Mouse (Mus musculus) C2C12 (cell line): ENCODE measurements at regions not wholly inside any gene's neighbourhood (a gene's known extent, or its start where the extent isn't known, plus 50 kb on each side); places are given as distances from the start of the nearest gene placed in this dataset.

Experiments used
- H3K27me3 ChIP-seq: one replicate; pipeline ENCODE4 v1.6.1; 2011; ENCODE audit not compliant: control insufficient read depth, insufficient read depth, insufficient read length
- H3K36me3 ChIP-seq: one replicate; pipeline ENCODE4 v1.6.1; 2011; ENCODE audit not compliant: control insufficient read depth, insufficient read depth
- H3K4me3 ChIP-seq: one replicate; pipeline ENCODE4 v1.5.1; 2011; ENCODE audit warnings: mild to moderate bottlenecking, control low read depth; ENCODE audit not compliant: poor library complexity, insufficient read depth, severe bottlenecking
- H3K79me2 ChIP-seq: one replicate; pipeline ENCODE4 v1.6.1; 2011; ENCODE audit not compliant: control insufficient read depth, insufficient read depth
- H3K79me3 ChIP-seq: one replicate; pipeline ENCODE4 v1.6.1; 2011; ENCODE audit warnings: low read depth, control low read depth
- H3ac ChIP-seq: one replicate; pipeline ENCODE3; 2011; ENCODE audit warnings: low read depth; ENCODE audit not compliant: control insufficient read depth, insufficient read length
- CEBPB ChIP-seq: IDR thresholded peaks from one replicate; pipeline ENCODE4 v1.6.1; 2011; ENCODE audit warnings: low read depth, mild to moderate bottlenecking, control low read depth, moderate library complexity
- CTCF ChIP-seq: IDR thresholded peaks from one replicate; pipeline ENCODE4 v1.5.1; 2011; ENCODE audit not compliant: control insufficient read depth, insufficient read depth, insufficient read length
- FOSL1 ChIP-seq: IDR thresholded peaks from one replicate; pipeline ENCODE4 v1.8.0; 2011; ENCODE audit warnings: mild to moderate bottlenecking, low read length; ENCODE audit not compliant: poor library complexity, insufficient read depth, severe bottlenecking
- MAX ChIP-seq: IDR thresholded peaks from one replicate; pipeline ENCODE4 v1.6.1; 2011; ENCODE audit warnings: mild to moderate bottlenecking, control low read depth
- MYOD1 ChIP-seq: IDR thresholded peaks from one replicate; pipeline ENCODE4 v1.6.1; 2011; ENCODE audit warnings: low read depth; ENCODE audit not compliant: control insufficient read depth, insufficient read length
- MYOG ChIP-seq: IDR thresholded peaks from one replicate; pipeline ENCODE4 v1.6.1; 2011; ENCODE audit not compliant: control insufficient read depth, insufficient read length; ENCODE audit errors: extremely low read depth
- USF1 ChIP-seq: IDR thresholded peaks from one replicate; pipeline ENCODE4 v1.6.1; 2011; ENCODE audit warnings: low read depth, mild to moderate bottlenecking, control low read depth, moderate library complexity

DNA sequence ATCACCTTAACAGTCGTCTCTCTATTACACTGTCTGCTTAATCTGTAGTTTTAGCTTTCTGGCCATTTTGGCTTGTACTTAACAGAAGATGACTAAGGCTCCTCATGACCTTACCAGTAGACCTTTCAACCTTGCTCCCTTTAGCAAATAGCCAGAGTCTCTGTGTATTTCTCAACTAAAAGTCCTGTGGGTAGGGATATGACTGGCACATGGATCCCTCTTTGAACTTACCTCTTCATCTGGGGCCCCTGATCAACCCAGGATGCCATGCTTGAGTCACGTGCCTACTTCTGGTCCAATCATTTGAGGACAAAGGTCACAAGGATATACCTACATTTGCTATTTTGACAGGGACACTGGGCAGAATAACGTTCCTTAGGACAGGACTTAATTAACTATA lies 292.7 kb downstream of the Cog6 start:
- no peak overlapping the region for H3K4me3 ChIP-seq
- H3K79me3 ChIP-seq = no peaks in the 10 kb centered on the region
- TF ChIP-seq MYOD1 (no peak), MYOG (no peak), FOSL1 (no peak), MAX (no peak), USF1 (no peak), CTCF (no peak), CEBPB (no peak)
- H3K79me2 ChIP-seq = no peaks in the 10 kb centered on the region
- no peaks in the 10 kb centered on the region for H3K36me3 ChIP-seq
- no peak overlapping the region for H3ac ChIP-seq
- no peaks in the 10 kb centered on the region for H3K27me3 ChIP-seq

DNA sequence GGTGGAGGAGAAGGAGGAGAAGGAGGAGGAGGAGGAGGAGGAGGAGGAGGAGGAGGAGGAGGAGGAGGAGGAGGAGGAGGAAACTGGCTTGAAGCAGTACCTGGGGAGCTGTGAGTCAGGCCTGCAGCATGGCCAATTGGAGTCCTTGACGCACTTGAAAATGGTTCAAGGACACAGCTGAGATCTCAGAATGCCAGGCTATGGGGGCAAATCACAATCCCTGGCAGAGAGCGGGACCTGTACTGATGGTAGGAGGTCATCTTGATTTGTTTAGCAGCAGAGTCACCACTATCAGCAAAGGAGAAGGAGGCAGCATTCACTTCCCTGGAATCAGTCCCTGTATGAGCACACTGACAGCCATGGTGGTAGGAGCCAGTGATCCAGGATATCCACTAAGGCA lies 294.1 kb downstream of the Cog6 start:
- H3K79me3 ChIP-seq = no peaks in the 10 kb centered on the region
- no peak for TF ChIP-seq USF1
- no peak for TF ChIP-seq CEBPB
- TF ChIP-seq CTCF = no peak
- TF ChIP-seq MYOD1 = no peak
- no peak for TF ChIP-seq MYOG
- no peak for TF ChIP-seq MAX
- no peak for TF ChIP-seq FOSL1
- no peak overlapping the region for H3K4me3 ChIP-seq
- no peak overlapping the region for H3ac ChIP-seq
- no peaks in the 10 kb centered on the region for H3K27me3 ChIP-seq
- no peaks in the 10 kb centered on the region for H3K36me3 ChIP-seq
- no peaks in the 10 kb centered on the region for H3K79me2 ChIP-seq

DNA sequence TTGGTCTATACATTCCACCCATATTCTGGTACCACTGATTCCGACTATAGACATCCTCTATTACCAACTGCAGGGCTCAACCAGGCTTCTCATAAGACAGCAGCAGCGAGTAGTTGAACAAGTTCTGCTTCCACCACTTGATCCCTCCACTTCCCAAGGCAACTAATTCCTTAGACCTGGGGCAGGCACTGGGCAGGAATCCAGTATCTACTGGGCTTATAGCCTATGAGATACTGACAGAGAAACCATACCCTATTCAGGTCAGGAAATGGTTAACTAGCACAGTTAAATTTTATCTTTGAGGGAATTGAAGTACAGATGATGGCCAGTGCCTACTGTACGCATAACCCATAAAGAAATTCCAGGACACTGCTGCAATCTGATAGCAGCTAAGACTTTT lies 297.9 kb downstream of the Cog6 start:
- H3K79me3 ChIP-seq = no peaks in the 10 kb centered on the region

DNA sequence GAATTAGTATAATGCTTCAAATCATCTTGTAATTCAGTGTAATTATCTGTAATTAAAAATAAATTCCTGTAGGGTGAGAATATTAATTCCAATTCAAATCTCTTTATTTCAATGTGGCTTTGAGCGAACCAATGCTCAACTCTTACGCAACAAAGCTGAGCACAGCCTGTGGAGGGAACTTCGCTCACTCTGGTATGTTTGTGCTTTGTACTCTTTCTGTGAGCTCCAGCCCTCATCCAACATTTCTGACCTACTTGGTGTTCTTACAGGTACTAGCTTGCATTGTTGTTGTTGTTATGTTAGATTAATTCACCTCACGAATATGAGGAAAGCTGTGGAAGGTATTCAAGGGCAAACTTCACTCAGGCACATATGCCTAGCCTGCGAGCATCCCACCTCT lies 299.7 kb downstream of the Cog6 start:
- H3K4me3 ChIP-seq = no peak overlapping the region
- H3K79me3 ChIP-seq = no peaks in the 10 kb centered on the region
- TF ChIP-seq CEBPB (peak; percentile 14), MYOG (no peak)
- H3K27me3 ChIP-seq = no peaks in the 10 kb centered on the region
- no peaks in the 10 kb centered on the region for H3K79me2 ChIP-seq
- no peaks in the 10 kb centered on the region for H3K36me3 ChIP-seq
- no peak overlapping the region for H3ac ChIP-seq

More for the DNA sequence above, 297.9 kb downstream of the Cog6 start:
- Histone ChIP-seq H3ac (no peak overlapping the region), H3K27me3 (no peaks in the 10 kb centered on the region), H3K36me3 (no peaks in the 10 kb centered on the region), H3K4me3 (no peak overlapping the region), H3K79me2 (no peaks in the 10 kb centered on the region)
- TF ChIP-seq MYOD1 (no peak), MYOG (no peak), FOSL1 (no peak), USF1 (no peak), CEBPB (no peak), MAX (no peak), CTCF (no peak)

DNA sequence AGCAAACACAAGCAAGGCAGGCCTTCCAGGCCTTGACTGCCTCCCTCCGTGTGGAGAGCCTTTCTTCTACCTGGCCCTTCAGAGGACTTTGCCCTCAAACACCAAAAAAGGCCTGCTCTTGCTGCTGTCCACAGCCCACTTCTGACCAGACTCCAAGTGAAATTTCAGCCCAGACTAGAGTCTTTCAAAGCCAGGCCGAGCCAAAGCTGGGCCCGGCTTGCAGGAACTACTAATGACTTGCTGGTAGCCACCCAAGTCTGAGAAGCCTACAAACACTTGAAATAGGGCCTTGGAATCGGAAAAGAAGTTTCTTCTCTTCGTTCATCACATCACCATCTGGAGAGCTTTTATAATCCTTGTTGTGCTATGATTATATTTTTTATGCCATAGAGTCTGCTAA lies 304.9 kb downstream of the Cog6 start:
- TF ChIP-seq CEBPB = no peak
- TF ChIP-seq FOSL1 = no peak
- no peak for TF ChIP-seq CTCF
- no peak for TF ChIP-seq MYOD1
- H3K79me3 ChIP-seq = no peaks in the 10 kb centered on the region
- H3ac ChIP-seq = no peak overlapping the region
- H3K79me2 ChIP-seq = no peaks in the 10 kb centered on the region
- H3K27me3 ChIP-seq = no peaks in the 10 kb centered on the region
- H3K4me3 ChIP-seq = no peak overlapping the region
- H3K36me3 ChIP-seq = no peaks in the 10 kb centered on the region

DNA sequence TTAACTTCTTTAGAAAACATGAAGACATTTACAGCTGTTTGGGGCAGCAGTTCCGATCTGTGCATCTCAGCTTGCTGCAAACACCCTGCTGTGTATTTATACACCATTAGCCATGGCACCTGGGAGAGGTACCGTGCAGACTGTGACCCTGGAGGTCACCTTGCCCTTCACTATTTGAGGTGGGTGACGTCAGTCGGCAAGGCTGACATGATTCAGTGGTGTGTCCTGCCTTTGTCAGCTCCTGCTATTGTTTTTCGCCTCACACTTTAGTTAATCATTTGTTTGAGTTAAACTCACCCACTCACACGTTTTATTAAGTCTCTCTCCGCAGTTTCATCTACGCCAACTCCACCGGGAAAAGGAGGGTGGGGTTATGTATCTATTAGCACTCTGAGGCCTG lies 305.9 kb downstream of the Cog6 start:
- H3K4me3 ChIP-seq = no peak overlapping the region
- no peaks in the 10 kb centered on the region for H3K79me3 ChIP-seq
- no peak overlapping the region for H3ac ChIP-seq
- TF ChIP-seq CTCF = no peak
- no peak for TF ChIP-seq MAX
- TF ChIP-seq USF1 = no peak
- no peak for TF ChIP-seq FOSL1
- TF ChIP-seq MYOG = no peak
- TF ChIP-seq CEBPB = no peak
- TF ChIP-seq MYOD1 = no peak
- no peaks in the 10 kb centered on the region for H3K27me3 ChIP-seq
- H3K36me3 ChIP-seq = no peaks in the 10 kb centered on the region
- no peaks in the 10 kb centered on the region for H3K79me2 ChIP-seq
